Mouse (Mus musculus): ENCODE results near the gene C1ql2. TPM values are rescaled to one million over a fixed set of nuclear protein-coding genes. Genes with fewer than 3 reads are reported as not detected.

Gene C1ql2
- not detected for polyA plus RNA-seq (2014; fragmentation: Illumina TruSeq; extraction: RNeasy Lipid Tissue Mini Kit (QIAGEN cat#74804); ENCODE audit: low read depth, low replicate concordance)

GRCm38 (mm10) chr1:120340419-120341171 lies at the start of gene C1ql2:
TSS of gene C1ql2 (plus strand) at chr1:120340582.

Other genes starting within 250 kb of the C1ql2 start
- gene Dbi, start 219.5 kb upstream of the C1ql2 start, polyA plus RNA-seq (2014; fragmentation: Illumina TruSeq; extraction: RNeasy Lipid Tissue Mini Kit (QIAGEN cat#74804); ENCODE audit: low read depth, low replicate concordance) = 442 TPM
- 3.5 TPM for gene 3110009E18Rik, start 219.4 kb upstream of the C1ql2 start, polyA plus RNA-seq (2014; fragmentation: Illumina TruSeq; extraction: RNeasy Lipid Tissue Mini Kit (QIAGEN cat#74804); ENCODE audit: low read depth, low replicate concordance)
- 28.9 TPM for gene Steap3, start 67.9 kb upstream of the C1ql2 start, polyA plus RNA-seq (2014; fragmentation: Illumina TruSeq; extraction: RNeasy Lipid Tissue Mini Kit (QIAGEN cat#74804); ENCODE audit: low read depth, low replicate concordance)
- not detected for gene Marco, start 164.4 kb downstream of the C1ql2 start, polyA plus RNA-seq (2014; fragmentation: Illumina TruSeq; extraction: RNeasy Lipid Tissue Mini Kit (QIAGEN cat#74804); ENCODE audit: low read depth, low replicate concordance)

Measured in heart, adult 10 weeks (tissue).